Mouse (Mus musculus): ENCODE results near the gene Tbc1d20.
"Not testable (repeated sequence)": the region's sequence is repeated elsewhere in the genome, so short reads cannot be mapped to it uniquely, and the experiment has no call there.

Gene Tbc1d20

GRCm38 (mm10) chr2:152349842-152350540 lies 56.4 kb downstream of the Tbc1d20 start:
- intact Hi-C loops (cut with DNase I), result no loop called here

GRCm38 (mm10) chr2:152357254-152357653 lies 63.6 kb downstream of the Tbc1d20 start:
- intact Hi-C loops (cut with DNase I), result no loop called here

GRCm38 (mm10) chr2:152358977-152359376 lies 65.3 kb downstream of the Tbc1d20 start:
- intact Hi-C loops (cut with DNase I), result not testable (repeated sequence)

- intact Hi-C loops (cut with DNase I), result no loop called here
Observed at GRCm38 (mm10) chr2:152359616-152360015, 66.0 kb downstream of the Tbc1d20 start.

GRCm38 (mm10) chr2:152360271-152360775 lies 66.7 kb downstream of the Tbc1d20 start:
- intact Hi-C loops (cut with DNase I), result no loop called here

- intact Hi-C loops (cut with DNase I), result no loop called here
Observed at GRCm38 (mm10) chr2:152361193-152361592, 67.6 kb downstream of the Tbc1d20 start.

All from adrenal gland (tissue).